Mouse (Mus musculus) olfactory bulb, adult 2 months (tissue): ENCODE data around the gene Gm10282. TPM values are rescaled to one million over a fixed set of nuclear protein-coding genes. Genes with fewer than 3 reads are reported as not detected.

ENCODE experiments used
- H3K27ac ChIP-seq: fragments of 200-500 bp; 2 replicates; pipeline ENCODE4 v1.5.1; 2012; ENCODE audit warnings: low read depth, low read length; ENCODE audit not compliant: insufficient read depth
- H3K4me1 ChIP-seq: fragments of 200-500 bp; 2 replicates; pipeline ENCODE4 v1.6.1; 2012; ENCODE audit warnings: low read length; ENCODE audit not compliant: control insufficient read depth, insufficient read depth
- H3K4me3 ChIP-seq: fragments of 200-500 bp; 2 replicates; pipeline ENCODE4 v1.5.1; 2012; ENCODE audit warnings: mild to moderate bottlenecking, low read depth, low read length, moderate library complexity; ENCODE audit not compliant: insufficient read depth
- CTCF ChIP-seq: fragments of 200-500 bp; IDR thresholded peaks from 2 replicates; pipeline ENCODE4 v1.5.1; 2012; ENCODE audit warnings: low read depth, mild to moderate bottlenecking, low read length, moderate library complexity; ENCODE audit not compliant: insufficient read depth
- POLR2A ChIP-seq: fragments of 200-500 bp; IDR thresholded peaks from 2 replicates; pipeline ENCODE4 v1.6.1; 2012; ENCODE audit warnings: mild to moderate bottlenecking, low read depth, low read length, moderate library complexity; ENCODE audit not compliant: insufficient read depth
- WGBS: fragments of 180-500 bp; shearing (Covaris S2); methylation state at CpG from one replicate; pipeline ENCODE4 v1.1.7; 2018; 5-methylcytosine and 5-hydroxymethylcytosine counted together
- polyA plus RNA-seq: library from polyadenylated mRNA; stranded (reverse); fragments of >200 nt; gene quantifications from 2 replicates; pipeline ENCODE4 v1.2.4, GENCODE M21; 2012; ENCODE audit warnings: low replicate concordance; ENCODE audit not compliant: missing spikeins, insufficient read depth, insufficient read length

The Gm10282 gene
- polyA plus RNA-seq, 1 experiment = not detected

- 68% methylated on average over 6 of the region's 6 CpGs for WGBS
- Histone ChIP-seq H3K27ac (no peak overlapping the region), H3K4me1 (no peaks in the 10 kb centered on the region), H3K4me3 (no peak overlapping the region)
- TF ChIP-seq CTCF (no peak), POLR2A (no peak)
Observed at GRCm38 (mm10) chr8:72330806-72331516, 25.9 kb upstream of the Gm10282 start.

DNA sequence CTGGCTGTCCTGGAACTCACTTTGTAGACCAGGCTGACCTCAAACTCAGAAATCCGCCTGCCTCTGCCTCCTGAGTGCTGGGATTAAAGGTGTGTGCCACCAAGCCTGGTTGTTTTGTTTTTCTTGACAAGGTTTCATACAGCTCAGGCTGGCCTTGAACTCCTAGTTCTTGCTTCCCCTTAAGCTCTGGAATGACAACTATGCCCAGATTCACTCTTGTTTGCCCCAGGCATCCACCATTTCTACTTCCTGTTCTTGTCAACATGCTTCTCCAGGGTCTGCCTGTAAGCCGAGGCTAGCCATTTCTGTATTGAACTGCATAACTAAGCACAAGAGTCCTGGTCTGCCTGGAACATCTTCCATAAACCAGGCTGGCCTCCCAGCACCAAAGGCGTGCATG is 24.1 kb upstream of the Gm10282 start:
- 93% methylated on average over 3 of the region's 3 CpGs for WGBS
- no peak for TF ChIP-seq CTCF
- no peak overlapping the region for H3K4me3 ChIP-seq
- H3K4me1 ChIP-seq = no peaks in the 10 kb centered on the region
- no peak overlapping the region for H3K27ac ChIP-seq

DNA sequence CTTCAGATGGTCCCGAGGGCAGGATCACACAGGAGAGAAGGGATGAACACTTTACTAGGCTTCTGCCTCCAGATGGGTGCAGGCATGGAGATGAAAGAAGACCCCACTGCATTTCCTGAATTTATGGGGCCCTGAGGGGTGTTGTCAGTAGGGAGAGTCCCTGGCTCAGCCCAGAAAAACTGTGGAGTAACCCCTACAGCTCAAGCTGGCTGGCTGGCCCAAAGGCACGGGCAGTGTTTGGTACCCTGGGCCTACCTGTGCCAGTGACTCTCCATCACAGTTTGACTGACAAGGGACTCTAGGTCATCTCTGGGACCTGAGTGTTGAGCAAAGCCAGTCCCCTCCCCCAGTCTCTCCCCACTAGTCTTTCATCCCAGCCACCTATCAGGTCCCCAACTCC is 19.6 kb upstream of the Gm10282 start:
- no peak overlapping the region for H3K27ac ChIP-seq
- 84% methylated on average over 2 of the region's 2 CpGs for WGBS
- peaks cover 18% of the 10 kb centered on the region for H3K4me1 ChIP-seq
- TF ChIP-seq CTCF = no peak
- H3K4me3 ChIP-seq = no peak overlapping the region

GRCm38 (mm10) chr8:72324036-72324706 is 19.1 kb upstream of the Gm10282 start:
- H3K27ac ChIP-seq = no peak overlapping the region
- 85% methylated on average over 10 of the region's 10 CpGs for WGBS
- H3K4me1 ChIP-seq = peaks cover 21% of the 10 kb centered on the region

DNA sequence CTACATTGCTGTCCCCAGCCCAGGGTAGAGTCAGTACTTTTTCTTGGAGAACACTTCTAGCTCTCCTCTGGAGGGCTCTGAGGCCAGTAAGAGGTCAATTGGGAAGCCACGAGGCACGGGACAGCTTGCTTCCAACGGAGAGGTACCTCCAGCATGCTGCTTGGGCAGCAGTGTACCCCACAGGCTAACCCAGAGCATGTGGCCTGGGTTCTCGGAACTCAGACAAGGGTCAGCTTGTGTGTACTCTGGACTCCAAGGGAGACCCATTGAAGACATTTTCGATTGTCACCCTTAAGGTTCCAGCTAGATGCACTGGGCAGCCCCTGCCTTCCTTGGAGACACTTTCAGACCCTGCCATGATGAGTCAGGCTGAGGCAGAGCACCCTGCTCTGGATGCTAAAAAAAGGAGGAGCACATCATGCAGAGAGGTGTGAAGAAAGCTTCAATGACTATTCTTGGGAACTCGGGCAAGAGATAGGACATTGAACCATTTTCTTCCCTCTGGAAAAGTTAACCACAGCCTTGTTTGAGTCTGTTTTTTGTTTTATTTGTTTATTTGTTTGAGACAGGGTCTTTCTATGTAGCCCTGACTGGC is 18.2 kb upstream of the Gm10282 start:
- Histone ChIP-seq H3K27ac (no peak overlapping the region), H3K4me1 (peaks cover 30% of the 10 kb centered on the region), H3K4me3 (no peak overlapping the region)
- WGBS = 62% methylated on average over 6 of the region's 6 CpGs
- TF ChIP-seq POLR2A = no peak
- no peak for TF ChIP-seq CTCF

More at GRCm38 (mm10) chr8:72324036-72324706, 19.1 kb upstream of the Gm10282 start:
- no peak for TF ChIP-seq CTCF
- TF ChIP-seq POLR2A = no peak
- H3K4me3 ChIP-seq = no peak overlapping the region

DNA sequence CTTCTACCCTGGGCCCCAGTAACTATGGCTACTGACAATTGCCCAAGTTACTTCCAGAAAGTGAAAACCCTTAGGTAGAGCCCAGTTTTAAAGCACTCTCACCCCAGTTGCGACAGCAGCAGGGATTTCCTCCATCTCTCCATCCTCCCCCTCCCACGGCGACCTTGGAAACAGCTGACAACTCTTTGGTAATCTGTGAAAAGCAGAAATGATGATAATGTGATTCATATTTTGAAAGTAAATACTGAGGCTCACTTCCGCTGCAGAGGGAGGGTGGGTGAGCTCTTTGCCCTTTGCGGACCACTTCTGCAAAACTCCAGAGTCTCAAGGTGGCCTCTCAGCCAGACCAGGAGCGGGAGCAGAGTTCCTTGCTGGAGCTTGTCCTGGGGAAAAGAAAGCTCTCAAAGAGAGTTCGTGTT is 17.4 kb upstream of the Gm10282 start:
- Histone ChIP-seq H3K4me1 (peaks cover 30% of the 10 kb centered on the region), H3K27ac (no peak overlapping the region), H3K4me3 (no peak overlapping the region)
- TF ChIP-seq CTCF (no peak), POLR2A (no peak)
- 81% methylated on average over 7 of the region's 7 CpGs for WGBS

DNA sequence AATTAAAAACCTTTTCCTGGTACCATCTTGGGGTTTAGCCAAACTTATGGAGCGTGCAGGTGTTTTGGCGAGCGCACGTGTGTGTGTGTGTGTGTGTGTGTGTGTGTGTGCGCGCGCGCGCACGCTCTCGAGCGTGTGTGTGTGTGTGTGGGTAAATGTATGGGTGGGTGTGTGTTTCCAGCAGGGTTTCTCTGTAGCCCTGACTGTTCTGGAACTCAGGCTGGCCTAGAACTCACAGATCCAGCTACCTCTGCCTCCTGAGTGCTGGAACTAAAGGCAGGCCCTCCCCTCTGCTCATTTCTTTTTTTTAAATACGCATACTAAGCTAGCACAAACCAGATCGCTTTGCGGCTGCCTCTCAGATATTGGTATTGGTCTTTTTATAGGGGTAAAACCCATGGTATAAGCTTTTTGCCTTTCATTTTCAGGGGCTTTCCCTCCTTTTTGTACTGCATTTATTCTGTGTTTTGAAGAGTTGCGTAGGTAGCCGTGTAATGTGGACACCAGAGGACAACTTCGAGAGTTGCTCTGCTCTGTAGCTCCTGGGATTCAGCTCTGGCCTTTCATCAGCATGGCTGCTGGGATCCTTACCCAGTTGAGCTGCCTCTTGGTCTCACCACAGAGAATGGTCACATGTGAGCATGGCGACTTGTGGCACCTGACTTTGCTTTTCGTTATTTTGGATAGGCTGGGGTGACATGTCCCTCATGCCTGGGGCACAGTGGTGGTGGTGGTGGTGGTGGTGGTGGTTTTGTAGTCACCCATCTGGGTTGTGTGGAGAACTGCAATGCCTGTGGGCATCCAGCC is 16.8 kb upstream of the Gm10282 start:
- H3K4me1 ChIP-seq = peaks cover 30% of the 10 kb centered on the region
- no peak overlapping the region; the same call in 1 of the 2 replicates for H3K27ac ChIP-seq
- no peak for TF ChIP-seq POLR2A
- TF ChIP-seq CTCF = no peak
- H3K4me3 ChIP-seq = 0 out of 2 replicates have a peak overlapping the region, but pooled peaks have one; percentile 8
- WGBS = 87% methylated on average over 20 of the region's 20 CpGs

DNA sequence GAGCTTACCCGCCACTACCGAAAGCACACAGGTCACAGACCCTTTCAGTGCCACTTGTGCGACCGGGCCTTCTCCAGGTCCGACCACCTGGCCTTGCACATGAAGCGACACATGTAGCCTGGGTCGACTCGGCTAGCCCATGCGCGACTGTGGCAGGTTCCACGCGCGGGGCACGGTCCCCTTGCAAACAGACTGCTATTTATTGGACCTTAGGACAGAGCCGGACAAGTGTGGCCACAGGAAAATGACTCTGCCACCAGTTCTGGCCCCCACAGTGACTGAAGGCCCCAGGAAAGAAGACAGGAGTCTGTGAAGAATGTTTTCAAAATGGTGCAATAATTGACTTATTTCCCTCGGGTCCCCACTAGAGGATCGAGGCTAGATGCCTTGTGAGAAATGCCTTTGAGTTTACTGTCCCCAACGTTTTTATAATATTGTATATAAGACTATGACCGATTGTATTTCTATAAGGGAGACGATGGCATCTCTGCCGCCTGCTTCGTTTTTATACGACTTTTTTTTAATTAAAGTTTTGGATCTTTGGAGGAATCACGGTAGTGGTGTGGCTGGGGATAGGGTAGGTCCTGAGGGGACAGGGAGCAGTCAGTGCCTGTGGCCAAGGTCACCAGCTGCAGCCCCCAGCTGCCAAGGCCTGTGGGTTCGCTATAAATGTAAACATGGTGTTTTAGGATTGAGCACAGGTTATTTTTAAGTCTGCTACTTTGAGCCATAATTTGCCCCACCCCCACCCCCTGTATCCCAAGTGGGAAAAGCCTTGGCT is 15.9 kb upstream of the Gm10282 start:
- peaks cover 30% of the 10 kb centered on the region for H3K4me1 ChIP-seq
- no peak for TF ChIP-seq POLR2A
- TF ChIP-seq CTCF = no peak
- WGBS = 76% methylated on average over 25 of the region's 25 CpGs
- no peak overlapping the region for H3K27ac ChIP-seq
- peak overlapping the region; percentile 77 for H3K4me3 ChIP-seq
